Mouse (Mus musculus): ENCODE results near the gene D5Ertd579e.
A peak's percentile ranks its signal among the peaks of the same experiment; 100 is the strongest.

Gene D5Ertd579e

DNA sequence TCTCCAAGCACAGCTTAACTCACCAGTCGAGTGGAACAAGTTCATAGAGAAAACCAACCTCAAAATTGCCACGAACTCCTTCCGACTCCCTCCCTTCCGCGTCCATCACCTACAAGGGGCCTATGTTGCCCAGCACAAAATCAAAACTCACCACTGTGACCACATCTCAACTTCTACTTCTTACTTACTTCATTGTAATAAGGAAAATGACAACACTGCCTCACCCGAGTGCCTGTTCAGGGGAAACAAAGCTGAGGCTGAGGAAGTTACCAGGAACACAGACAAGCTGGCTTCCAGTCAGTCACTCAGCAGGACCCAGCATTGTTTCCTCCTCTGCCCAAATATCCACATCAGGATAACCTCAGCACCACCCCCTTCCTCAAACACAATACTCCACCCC lies 132.1 kb downstream of the D5Ertd579e start:
- no peak for DNase-seq

DNA sequence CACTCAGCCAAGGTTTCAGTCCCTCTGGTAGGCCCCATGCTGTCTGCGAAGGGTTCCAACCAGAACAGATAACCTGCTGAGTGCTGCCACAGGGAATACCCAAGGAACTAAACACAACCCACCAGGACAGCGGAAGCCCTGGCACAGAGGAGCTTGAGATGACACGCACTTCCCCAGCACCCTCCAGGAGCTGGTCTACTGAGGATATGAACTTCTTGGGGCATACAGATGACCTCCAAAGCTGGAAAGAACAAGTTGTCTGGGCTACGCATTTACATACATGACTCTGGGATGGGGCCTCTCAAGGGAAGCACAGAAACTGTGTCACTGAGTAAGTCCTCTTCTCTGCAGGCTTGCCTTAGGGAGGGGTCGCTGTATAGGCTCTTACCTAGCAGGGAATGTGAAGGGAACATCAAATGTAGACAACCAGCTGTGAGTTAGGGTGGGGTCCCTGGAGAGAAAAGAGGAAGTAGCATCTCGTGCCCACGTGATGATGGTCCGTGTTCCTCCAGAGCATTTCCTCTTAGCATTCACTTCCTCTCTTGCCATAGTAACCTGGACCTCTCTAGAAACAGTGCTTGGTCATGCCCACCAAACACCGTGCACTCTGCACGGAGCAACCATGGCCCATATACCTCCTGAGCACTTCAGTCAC lies 132.9 kb downstream of the D5Ertd579e start:
- peak; percentile 37 for DNase-seq

DNA sequence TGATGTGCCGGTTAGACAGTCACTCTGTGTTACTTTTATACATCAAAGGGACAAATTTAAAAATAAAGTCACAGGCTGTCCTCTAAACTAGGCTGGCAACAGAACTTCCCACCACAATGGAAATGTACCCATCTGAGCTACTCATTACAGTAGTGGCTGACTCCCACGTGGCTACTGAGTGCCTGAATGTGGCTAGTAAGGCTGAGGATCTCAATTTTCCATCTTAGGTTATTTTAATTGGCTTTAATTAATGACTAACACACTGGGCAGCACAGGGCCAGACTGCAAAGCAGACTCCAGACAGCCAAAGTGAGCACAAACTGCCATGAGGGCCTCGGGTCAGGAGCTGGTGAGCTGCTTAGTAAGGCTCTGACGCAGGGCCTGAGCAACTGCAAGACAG lies 134.3 kb downstream of the D5Ertd579e start:
- no peak for DNase-seq

DNA sequence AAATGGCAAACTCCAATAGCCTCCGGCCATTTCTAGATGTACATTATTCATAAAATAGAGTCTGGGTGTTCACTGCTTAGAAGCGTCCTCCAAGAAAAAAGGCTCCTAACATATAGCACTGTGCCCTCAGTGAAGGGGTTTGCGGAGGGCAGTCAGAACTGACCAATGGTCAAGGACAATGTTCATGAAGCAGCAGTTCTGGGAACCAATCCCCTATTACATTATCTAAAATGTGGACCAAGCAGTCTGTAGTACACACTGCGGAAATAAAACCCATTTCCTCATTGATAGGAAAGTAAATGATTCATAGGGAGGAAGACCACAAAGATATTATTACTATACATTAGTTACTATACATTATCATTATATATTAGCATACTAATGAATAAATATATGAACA lies 135.3 kb downstream of the D5Ertd579e start:
- no peak for DNase-seq

DNA sequence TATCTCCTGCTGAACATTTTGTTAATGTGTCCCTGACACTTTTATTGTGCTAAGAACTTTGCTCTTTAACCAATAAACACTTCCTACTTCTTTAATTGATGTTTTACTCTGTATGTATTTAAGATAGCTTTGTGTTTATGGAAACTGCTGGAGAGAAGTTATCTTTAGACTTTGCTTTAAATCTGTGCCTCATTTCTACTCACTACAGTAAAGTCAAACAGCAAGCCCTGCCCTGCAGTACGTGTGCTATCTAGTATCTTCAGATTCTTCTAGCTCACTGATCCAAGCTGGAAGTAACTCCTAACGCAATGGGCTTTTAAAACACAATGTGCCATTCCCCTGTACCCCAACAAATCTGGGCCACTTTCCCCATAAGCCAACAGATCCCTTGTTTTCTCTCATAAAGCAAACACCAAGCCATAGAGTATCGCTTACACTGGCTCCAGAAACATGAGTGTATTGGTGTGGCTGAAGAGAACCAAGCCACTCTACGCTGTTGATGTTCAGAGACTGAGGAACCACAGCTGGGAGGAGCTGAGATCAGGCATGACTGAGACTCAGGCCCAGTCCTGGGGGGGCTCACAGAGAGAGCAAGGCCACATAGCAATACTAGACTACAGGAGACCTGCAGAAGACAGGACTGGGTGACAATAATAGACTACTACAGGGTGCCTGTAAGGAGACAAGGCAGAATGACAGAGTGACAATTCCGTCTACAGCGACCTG lies 136.2 kb downstream of the D5Ertd579e start:
- peak; percentile 43 for DNase-seq

DNA sequence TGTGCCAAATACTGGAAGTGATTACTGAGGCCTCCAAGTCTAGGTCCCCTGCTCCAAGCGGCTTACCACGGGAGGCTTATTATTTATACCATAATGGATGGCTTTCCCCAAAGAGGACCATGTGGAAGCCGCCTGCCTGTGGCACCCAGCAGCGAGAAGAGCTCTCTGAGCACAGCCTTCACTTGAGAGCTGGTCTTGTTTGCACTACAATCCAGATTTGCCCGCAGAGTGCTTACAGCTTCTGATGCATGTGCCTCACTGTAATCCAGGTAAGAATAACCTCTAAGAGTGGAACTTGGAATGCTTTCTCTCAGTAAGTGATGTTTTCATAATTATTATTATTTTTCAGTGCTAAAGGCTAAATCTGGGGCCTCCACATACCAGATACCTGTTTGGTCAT lies 136.7 kb downstream of the D5Ertd579e start:
- no peak for DNase-seq

DNA sequence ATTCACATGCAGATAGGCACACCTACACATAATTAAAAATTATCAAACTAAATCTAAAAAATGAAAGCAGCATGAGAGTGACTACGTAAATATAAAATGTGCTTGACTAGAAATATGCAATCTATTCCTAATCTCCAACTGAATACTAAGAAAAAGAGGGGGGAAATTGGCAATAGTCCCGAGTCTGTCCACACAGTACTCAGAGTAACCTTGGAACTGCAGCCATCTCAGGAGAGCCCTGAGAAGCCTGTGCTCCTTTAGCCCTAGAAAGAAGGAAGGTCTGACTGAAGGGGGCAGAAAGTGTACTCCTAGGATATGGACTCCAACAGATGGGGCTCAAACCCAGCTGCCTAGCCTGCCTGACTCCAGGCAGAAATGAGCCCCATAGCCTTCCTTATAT lies 137.3 kb downstream of the D5Ertd579e start:
- DNase-seq, result no peak

DNA sequence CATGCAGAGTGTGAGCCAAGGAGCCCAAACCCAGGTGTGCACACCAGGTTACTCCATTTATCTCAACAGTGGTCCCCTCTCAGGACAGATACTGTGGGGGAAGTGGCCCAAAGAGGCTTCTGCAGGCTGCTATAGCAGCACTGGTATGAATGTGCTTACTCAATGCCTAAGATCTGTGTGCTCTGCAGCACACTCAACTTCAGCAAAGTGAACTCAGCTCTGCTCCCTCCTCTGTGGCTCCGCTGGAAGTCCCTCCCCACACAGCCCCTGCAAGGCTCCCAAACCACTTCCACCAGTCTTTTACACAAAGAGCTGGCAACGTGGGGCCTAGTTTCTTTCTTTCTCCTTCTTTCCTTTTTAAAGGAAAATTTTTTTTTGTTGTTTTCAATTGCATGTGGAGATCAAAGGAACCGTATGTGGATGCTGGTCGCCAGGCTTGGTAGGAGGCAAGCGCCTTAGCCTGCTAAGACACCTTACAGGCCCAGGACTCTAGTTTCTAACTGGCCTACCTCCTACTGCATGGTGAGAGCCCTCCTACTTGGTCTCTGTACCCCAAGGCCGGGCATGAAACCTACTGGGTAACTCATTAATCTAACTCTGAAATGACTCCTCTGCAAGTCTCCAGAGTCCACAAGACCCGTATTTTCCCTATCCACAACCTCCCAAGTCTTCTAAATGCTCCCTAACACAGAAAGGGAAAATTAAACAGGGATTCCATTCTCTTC lies 138.1 kb downstream of the D5Ertd579e start:
- no peak for DNase-seq

DNA sequence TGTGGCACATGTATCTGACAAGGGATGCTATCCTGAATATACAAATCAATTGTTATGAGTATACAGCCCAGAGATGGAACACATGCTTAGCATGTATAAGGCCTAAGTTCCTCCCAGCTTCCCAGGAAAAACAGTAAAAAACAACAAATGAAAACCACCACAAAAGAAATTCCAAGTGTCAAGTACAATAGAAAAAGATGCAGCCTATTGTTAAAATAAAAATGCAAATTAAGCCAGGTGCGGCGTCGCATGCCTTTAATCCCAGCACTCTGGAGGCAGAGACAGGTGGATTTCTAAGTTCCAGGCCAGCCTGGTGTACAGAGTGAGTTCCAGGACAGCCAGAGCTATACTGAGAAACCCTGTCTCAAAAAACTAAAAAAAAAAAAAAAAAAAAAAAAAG lies 138.9 kb downstream of the D5Ertd579e start:
- DNase-seq, result no peak

DNA sequence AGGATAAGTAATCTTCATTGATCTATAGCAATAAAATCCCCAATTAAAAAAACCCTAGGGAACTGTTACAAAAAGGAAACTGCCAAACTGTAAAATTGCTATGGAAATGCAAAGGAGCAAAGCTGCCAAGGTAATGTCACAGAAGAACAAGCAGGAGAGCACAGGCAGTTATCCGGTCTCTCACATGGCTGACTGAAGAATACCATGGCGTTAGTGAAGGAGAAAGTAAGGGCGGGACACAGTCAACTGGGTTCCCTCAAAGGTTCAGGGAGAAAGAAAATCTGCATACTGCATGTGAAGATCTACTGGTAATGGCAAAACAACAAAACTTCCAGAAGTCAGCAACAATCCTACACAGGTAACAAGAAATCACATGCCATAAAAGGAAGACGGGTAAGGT lies 139.5 kb downstream of the D5Ertd579e start:
- DNase-seq, result no peak

DNA sequence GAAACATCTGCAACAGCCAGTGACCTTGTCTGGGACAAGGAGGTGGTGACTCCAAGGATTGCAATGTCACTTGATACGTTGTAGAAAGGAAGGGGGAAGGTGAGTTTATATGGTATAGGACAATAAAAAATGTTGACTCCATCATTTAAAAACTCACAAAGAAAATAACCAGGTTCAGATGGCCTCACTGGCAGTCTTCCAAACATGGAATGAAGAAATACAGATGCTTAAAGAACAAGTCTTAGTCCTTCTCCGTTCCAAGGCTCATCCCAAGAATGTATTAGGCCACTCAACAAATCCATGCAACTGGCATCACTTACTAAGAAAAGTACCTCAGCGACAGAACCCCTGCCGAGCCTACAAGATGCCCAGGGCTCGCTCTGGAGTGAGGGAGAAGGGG lies 141.3 kb downstream of the D5Ertd579e start:
- no peak for DNase-seq

DNA sequence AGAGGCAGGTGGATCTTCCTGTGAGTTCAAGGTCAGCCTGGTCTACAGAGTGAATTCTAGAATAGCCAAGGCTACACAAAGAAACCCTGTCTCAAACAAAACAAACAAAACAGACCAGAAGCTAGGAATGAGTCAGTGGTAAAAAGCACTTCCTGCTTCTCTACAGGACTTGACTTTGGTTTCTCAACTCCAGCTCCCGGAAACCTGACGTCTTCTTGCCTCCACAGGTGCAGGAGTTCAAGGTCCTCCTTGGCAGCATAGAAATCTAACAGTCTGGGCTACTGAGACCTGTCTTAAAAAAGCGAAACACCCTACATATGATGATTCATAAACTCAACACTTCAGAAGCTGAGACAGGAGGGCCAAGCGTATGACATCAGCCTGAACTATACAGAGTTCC lies 141.9 kb downstream of the D5Ertd579e start:
- DNase-seq, result no peak

DNA sequence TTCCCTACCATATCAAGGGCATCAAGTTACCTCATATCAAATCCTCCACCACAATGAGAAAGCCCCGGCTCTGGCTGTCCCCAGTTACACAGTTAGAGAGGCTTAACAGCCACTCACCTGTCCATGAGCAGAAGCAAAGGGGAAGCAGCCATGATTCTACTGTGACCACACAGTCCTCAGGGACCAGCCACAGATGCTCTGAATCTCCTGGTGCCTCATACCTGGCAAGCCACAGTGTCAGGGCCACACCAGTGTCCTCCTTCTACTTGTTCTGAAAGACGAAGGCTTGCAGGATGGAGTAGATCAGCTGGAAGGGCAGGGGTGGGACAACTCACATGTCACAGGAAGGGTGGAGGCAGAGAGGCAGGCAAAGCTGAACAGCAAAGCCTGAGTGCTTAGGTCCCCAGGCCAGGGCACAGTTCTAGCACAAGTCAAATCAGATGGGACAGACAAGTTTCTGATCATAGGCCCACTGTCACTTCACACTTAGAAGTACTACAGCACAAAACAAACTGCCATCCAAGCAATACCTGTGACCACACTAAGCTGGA lies 142.7 kb downstream of the D5Ertd579e start:
- DNase-seq, result no peak

DNA sequence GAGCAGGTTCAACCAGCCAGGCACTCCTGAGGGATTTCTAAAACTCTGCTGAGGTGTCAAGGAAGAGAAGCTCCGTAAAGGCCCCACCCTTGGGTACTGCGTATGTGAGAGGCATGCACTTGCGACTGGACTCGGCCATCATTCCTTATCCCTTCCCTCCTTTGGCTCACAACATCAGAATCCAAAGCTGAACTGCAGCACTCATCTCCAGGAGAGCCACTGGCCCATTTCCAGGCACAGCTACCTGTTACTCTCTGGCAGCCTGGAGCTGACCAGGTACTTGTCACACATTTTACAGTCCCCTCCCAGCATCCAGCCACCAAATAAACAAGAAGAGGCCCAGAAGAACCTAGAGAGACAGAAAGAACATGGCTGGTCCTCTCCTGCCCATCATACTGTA lies 143.4 kb downstream of the D5Ertd579e start:
- DNase-seq, result no peak
